Mouse (Mus musculus): ENCODE measurements around the gene Pde7b. TPM values are rescaled to one million over a fixed set of nuclear protein-coding genes. Genes with fewer than 3 reads are reported as not detected.
A peak's percentile ranks its signal among the peaks of the same experiment; 100 is the strongest.

The Pde7b gene
- polyA plus RNA-seq, 1 experiment: not detected

GRCm38 (mm10) chr10:20690002-20690401 lies 34.9 kb downstream of the Pde7b start:
- WGBS: 82% methylated on average over 9 of the region's 9 CpGs
- H3K4me1 ChIP-seq (ENCODE audit: control insufficient read depth, insufficient read depth, low read length): no peaks in the 10 kb centered on the region
- TF ChIP-seq CTCF (IDR thresholded peaks at IDR 0.05; ENCODE audit: insufficient read depth, low read depth, low read length): no peak
- H3K4me3 ChIP-seq (ENCODE audit: insufficient read depth, low read depth, low read length): no peak overlapping the region
- H3K27ac ChIP-seq (ENCODE audit: insufficient read depth, low read depth, low read length): no peak overlapping the region

- 96% methylated on average over 2 of the region's 2 CpGs for WGBS
- no peak overlapping the region for H3K4me3 ChIP-seq (ENCODE audit: insufficient read depth, low read depth, low read length)
- TF ChIP-seq POLR2A (IDR thresholded peaks at IDR 0.05; ENCODE audit: insufficient read depth, low read depth, low read length) (no peak), CTCF (IDR thresholded peaks at IDR 0.05; ENCODE audit: insufficient read depth, low read depth, low read length) (no peak)
- no peaks in the 10 kb centered on the region for H3K4me1 ChIP-seq (ENCODE audit: control insufficient read depth, insufficient read depth, low read length)
- H3K27ac ChIP-seq (ENCODE audit: insufficient read depth, low read depth, low read length): no peak overlapping the region
These were observed 40.7 kb downstream of the Pde7b start for GRCm38 (mm10) chr10:20684151-20684550.

GRCm38 (mm10) chr10:20680986-20681385 lies 43.9 kb downstream of the Pde7b start:
- Histone ChIP-seq H3K27ac (ENCODE audit: insufficient read depth, low read depth, low read length) (no peak overlapping the region), H3K4me1 (ENCODE audit: control insufficient read depth, insufficient read depth, low read length) (no peaks in the 10 kb centered on the region), H3K4me3 (ENCODE audit: insufficient read depth, low read depth, low read length) (no peak overlapping the region)
- WGBS: 98% methylated on average over 3 of the region's 3 CpGs
- TF ChIP-seq POLR2A (IDR thresholded peaks at IDR 0.05; ENCODE audit: insufficient read depth, low read depth, low read length): no peak
- TF ChIP-seq CTCF (IDR thresholded peaks at IDR 0.05; ENCODE audit: insufficient read depth, low read depth, low read length): no peak

GRCm38 (mm10) chr10:20675321-20675720 lies 49.6 kb downstream of the Pde7b start:
- 58% methylated on average over 3 of the region's 3 CpGs for WGBS
- Histone ChIP-seq H3K4me3 (ENCODE audit: insufficient read depth, low read depth, low read length) (no peak overlapping the region), H3K4me1 (ENCODE audit: control insufficient read depth, insufficient read depth, low read length) (peaks cover 2% of the 10 kb centered on the region; the same call in 1 of the 2 replicates), H3K27ac (ENCODE audit: insufficient read depth, low read depth, low read length) (no peak overlapping the region)
- TF ChIP-seq CTCF (IDR thresholded peaks at IDR 0.05; ENCODE audit: insufficient read depth, low read depth, low read length): no peak
- no peak for TF ChIP-seq POLR2A (IDR thresholded peaks at IDR 0.05; ENCODE audit: insufficient read depth, low read depth, low read length)

- Histone ChIP-seq H3K4me3 (ENCODE audit: insufficient read depth, low read depth, low read length) (no peak overlapping the region), H3K27ac (ENCODE audit: insufficient read depth, low read depth, low read length) (peak overlapping the region; percentile 47), H3K4me1 (ENCODE audit: control insufficient read depth, insufficient read depth, low read length) (peaks cover 9% of the 10 kb centered on the region)
- WGBS: 21% methylated on average over 4 of the region's 4 CpGs
- TF ChIP-seq CTCF (IDR thresholded peaks at IDR 0.05; ENCODE audit: insufficient read depth, low read depth, low read length) (no peak), POLR2A (IDR thresholded peaks at IDR 0.05; ENCODE audit: insufficient read depth, low read depth, low read length) (no peak)
These were observed 51.1 kb downstream of the Pde7b start for GRCm38 (mm10) chr10:20673798-20674197.

GRCm38 (mm10) chr10:20672591-20672990 lies 52.3 kb downstream of the Pde7b start:
- WGBS: 94% methylated on average over 11 of the region's 11 CpGs
- no peak for TF ChIP-seq POLR2A (IDR thresholded peaks at IDR 0.05; ENCODE audit: insufficient read depth, low read depth, low read length)
- TF ChIP-seq CTCF (IDR thresholded peaks at IDR 0.05; ENCODE audit: insufficient read depth, low read depth, low read length): no peak
- H3K4me3 ChIP-seq (ENCODE audit: insufficient read depth, low read depth, low read length): no peak overlapping the region
- H3K27ac ChIP-seq (ENCODE audit: insufficient read depth, low read depth, low read length): no peak overlapping the region
- peaks cover 11% of the 10 kb centered on the region for H3K4me1 ChIP-seq (ENCODE audit: control insufficient read depth, insufficient read depth, low read length)

GRCm38 (mm10) chr10:20671621-20672020 lies 53.3 kb downstream of the Pde7b start:
- no peak overlapping the region for H3K4me3 ChIP-seq (ENCODE audit: insufficient read depth, low read depth, low read length)
- H3K27ac ChIP-seq (ENCODE audit: insufficient read depth, low read depth, low read length): no peak overlapping the region
- 92% methylated on average over 5 of the region's 5 CpGs for WGBS
- no peak for TF ChIP-seq CTCF (IDR thresholded peaks at IDR 0.05; ENCODE audit: insufficient read depth, low read depth, low read length)
- no peak for TF ChIP-seq POLR2A (IDR thresholded peaks at IDR 0.05; ENCODE audit: insufficient read depth, low read depth, low read length)
- peaks cover 11% of the 10 kb centered on the region for H3K4me1 ChIP-seq (ENCODE audit: control insufficient read depth, insufficient read depth, low read length)

GRCm38 (mm10) chr10:20670541-20670940 lies 54.3 kb downstream of the Pde7b start:
- no peak overlapping the region for H3K4me3 ChIP-seq (ENCODE audit: insufficient read depth, low read depth, low read length)
- peaks cover 11% of the 10 kb centered on the region for H3K4me1 ChIP-seq (ENCODE audit: control insufficient read depth, insufficient read depth, low read length)
- TF ChIP-seq POLR2A (IDR thresholded peaks at IDR 0.05; ENCODE audit: insufficient read depth, low read depth, low read length) (no peak), CTCF (IDR thresholded peaks at IDR 0.05; ENCODE audit: insufficient read depth, low read depth, low read length) (no peak)
- H3K27ac ChIP-seq (ENCODE audit: insufficient read depth, low read depth, low read length): no peak overlapping the region
- 87% methylated on average over 8 of the region's 8 CpGs for WGBS

GRCm38 (mm10) chr10:20669467-20669866 lies 55.4 kb downstream of the Pde7b start:
- H3K27ac ChIP-seq (ENCODE audit: insufficient read depth, low read depth, low read length): peak overlapping the region; percentile 67
- peaks cover 9% of the 10 kb centered on the region for H3K4me1 ChIP-seq (ENCODE audit: control insufficient read depth, insufficient read depth, low read length)
- H3K4me3 ChIP-seq (ENCODE audit: insufficient read depth, low read depth, low read length): no peak overlapping the region; the same call in 1 of the 2 replicates
- 62% methylated on average over 10 of the region's 10 CpGs for WGBS
- TF ChIP-seq CTCF (IDR thresholded peaks at IDR 0.05; ENCODE audit: insufficient read depth, low read depth, low read length) (no peak), POLR2A (IDR thresholded peaks at IDR 0.05; ENCODE audit: insufficient read depth, low read depth, low read length) (no peak)

- WGBS: 26% methylated on average over 4 of the region's 4 CpGs
- Histone ChIP-seq H3K4me3 (ENCODE audit: insufficient read depth, low read depth, low read length) (no peak overlapping the region), H3K4me1 (ENCODE audit: control insufficient read depth, insufficient read depth, low read length) (peaks cover 9% of the 10 kb centered on the region), H3K27ac (ENCODE audit: insufficient read depth, low read depth, low read length) (0 out of 2 replicates have a peak overlapping the region, but pooled peaks have one; percentile 40)
- TF ChIP-seq POLR2A (IDR thresholded peaks at IDR 0.05; ENCODE audit: insufficient read depth, low read depth, low read length): no peak
These were observed 56.3 kb downstream of the Pde7b start for GRCm38 (mm10) chr10:20668577-20668976.
